Mouse (Mus musculus) liver, adult (tissue): ENCODE results near the gene Pigz.

Source experiments
- GATA4 ChIP-seq: IDR thresholded peaks from 2 replicates; pipeline ENCODE4 v1.6.1; 2014; ENCODE audit warnings: mild to moderate bottlenecking, low read length; ENCODE audit not compliant: insufficient replicate concordance

Gene Pigz

DNA sequence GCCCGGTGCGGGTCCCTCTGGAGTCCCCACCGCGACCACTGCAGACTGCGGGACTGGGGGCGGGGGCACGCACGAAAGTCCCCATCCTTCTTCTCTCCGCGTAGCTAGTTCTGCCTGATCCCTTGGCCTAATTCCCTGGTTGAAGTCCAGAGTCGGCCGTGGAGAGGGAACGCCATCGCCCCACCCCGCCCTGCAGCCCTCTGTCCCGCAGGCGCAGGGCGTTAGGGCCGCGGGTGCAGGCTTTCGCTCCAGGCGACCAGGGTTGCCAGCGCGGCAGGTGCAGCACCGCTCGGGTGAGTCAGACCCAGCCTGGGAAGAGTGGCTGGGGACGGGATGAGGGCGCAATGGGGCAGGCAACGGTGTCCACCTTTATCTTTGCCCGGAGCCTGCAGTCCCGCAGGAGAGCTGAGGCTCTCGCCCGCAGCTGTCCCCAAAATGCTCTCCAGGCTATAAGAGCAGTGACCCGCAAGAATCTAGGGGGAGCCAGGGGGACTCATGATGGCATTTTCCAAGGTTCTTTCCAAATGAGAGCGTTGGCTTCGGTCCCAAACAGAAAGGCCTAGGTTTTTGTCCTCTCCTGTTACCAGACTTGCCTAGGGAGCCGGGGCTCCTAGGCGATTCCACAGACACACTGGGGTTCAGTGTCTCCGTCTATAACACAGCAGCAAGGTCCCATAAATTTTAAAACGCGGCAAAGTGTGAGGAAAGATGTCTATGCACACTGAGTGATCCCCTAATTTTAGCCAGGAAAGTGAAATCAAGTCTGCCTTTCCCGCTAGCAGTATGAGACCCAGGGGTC is at the start of gene Pigz:
Gene Pigz (plus strand): TSS at position 101 of the 799 bp plus-strand sequence.
- no peak for TF ChIP-seq GATA4

DNA sequence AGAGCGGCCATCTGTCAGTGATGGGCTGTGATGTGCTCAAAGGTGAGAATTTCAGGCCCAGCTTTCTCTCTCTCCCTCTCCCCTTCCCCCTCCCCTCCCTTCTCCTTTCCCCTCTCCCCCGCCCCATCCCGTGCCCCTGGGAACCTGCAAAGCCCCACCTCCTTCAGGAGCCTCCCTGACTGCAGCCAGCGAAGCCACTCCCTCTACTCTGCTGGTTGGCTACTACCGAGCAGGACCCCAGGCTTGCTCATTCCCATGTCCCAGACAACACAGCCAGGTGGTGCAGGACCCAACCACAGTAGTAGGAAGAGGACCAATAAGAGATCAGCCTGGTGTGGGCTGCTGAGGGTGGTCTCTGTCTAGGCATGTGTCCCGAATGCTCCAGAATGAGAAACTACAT is 49.7 kb upstream of the Pigz start:
- no peak for TF ChIP-seq GATA4

- TF ChIP-seq GATA4: no peak
Measured at GRCm38 (mm10) chr16:31890907-31891306, 42.7 kb upstream of the Pigz start.

DNA sequence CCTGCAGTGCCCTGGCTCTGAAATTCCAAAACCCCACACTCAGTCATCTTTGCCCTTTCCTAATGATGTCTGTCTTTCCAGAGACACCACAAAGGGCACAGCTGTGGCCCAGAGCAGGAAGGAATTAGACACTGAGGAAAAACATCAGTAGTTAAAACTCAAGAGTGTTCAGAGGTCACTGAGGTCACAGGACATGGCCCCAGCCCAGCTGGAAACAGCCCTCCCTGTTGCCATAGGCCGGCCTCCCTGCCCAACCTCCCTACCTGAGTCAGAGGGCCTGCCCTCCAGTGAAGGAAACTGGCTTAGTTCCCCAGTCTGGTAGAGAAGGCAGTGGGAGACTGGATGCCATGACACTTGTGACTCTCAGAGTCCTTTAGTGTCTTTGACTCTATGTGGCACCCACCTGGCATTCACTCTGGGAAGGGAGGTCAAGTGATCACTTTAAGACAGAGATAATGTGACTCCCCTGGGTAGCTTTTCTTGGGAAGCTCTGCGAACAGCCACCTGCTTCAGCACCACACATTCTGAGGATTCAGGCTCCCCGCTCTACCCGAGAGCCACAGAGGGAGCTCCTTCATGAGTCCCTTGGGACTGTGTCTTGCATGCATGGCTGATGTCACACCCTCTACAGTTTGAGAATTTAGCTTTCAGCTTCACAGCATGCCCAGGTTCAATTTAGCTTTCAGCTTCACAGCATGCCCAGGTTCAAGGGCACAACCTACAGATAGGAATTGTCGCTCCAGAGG is 40.1 kb upstream of the Pigz start:
- TF ChIP-seq GATA4: no peak

DNA sequence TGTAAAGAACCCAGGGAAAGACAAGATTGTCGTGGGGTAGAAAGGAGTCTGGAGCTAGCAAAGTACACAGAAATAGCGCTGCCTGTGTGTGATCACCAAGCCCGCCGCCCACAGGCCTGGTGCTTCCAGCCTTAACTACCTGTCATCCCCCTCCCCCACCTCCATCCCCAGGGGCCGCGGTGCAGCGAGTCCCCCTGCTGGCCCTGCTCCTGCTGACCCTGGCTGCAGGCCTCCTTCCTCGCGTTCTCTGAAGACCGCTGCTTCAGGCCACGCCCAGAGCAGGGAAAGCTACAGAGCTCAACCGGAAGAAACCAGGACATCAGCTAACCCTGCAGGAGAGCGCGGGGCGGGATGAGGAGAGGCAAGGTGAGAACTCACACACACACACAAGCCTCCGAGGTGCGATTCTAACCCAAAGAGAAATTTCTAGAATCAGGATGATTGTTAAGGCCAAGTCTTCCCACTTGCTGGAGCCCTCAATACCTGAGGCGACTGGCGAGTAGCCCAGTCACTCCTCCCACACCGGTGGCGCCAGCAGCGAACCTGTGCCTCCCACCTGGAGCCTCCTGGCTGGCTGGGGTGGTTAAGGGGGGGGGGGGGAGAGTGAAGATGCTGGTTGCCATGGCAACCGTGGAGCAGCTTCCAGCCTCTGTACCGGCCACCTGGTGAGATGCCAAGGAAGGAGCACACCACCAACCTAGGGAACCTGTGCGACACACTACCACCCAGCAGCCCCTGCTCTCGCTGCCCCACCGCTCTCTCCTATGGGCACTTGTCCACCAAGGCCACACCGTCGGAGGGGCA is 36.5 kb upstream of the Pigz start:
- no peak for TF ChIP-seq GATA4

DNA sequence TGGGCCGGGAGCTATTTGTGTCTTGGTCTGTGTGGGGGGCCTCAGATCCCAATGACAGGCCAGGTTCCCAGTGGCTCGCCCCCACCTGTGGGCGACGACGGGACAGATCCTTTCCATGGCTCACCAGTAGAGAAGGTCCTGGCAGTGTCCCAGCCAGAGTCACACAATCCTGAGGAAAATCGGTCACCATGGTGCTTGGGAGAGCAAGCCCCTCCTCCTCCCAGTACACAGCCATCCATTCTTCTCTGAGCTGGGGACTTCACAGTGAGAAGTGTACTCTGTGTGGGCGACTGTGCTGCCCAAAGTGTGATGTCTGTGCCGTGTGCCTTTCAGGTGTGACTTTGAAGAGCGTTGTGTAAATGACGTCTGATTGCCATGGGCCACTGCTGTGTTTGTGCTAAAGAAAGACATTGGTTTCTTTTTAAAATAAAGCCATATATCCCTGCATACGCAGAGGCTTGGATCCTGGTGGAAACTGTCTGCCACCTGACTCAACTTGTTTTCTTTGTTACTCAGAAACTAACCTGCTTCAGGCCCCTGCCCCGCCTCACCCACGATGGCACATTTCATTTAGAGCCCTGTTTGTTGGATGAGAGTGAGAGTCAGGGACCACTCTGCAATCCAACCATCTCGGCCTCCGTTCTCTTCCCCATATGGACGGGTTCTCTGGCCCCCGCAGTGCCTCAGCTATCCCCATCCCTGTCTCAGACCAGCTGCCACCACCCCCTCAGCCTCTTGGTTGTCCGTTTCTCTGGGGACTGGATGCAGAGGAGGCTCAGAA is 34.9 kb upstream of the Pigz start:
- TF ChIP-seq GATA4: no peak

- TF ChIP-seq GATA4: no peak
Measured at GRCm38 (mm10) chr16:31901886-31902285, 31.8 kb upstream of the Pigz start.

DNA sequence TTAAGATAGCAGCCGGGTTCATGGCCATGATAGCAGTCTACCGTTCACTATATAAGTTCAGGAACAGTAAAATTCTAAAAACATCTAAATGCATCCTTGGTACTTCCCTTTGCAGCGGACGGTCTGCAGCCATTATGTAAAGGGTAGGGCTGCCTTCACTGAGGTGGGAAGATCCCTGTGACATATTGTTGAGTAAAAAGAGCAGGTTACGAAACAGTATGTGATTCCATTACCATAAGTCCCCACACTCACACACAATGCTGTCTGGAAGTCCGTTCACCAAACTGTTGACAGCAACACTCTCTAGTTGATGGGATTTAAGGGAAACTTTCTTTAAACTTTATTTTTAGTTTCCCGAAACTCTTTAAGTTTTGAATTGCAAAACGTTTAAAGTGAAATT is 30.4 kb upstream of the Pigz start:
- TF ChIP-seq GATA4: no peak

DNA sequence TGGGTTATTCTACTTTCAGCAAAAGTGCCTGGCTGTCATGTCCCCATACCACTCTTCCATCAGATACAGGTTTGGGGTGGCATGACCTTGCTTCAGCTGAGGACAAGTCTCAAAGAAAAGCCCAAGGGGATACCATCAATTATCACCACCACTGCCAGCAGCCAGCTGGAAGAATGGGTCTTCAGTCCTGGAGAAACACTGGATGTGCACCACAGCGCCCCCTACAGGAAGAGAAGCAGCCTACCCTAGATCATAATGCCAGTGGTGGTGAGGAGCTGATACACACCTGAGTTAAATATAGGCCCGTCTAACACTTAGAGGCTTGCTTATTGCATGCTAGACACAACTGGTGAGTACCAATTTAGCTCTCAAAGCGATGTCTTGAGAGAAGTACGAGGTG is 28.3 kb upstream of the Pigz start:
- TF ChIP-seq GATA4: no peak

DNA sequence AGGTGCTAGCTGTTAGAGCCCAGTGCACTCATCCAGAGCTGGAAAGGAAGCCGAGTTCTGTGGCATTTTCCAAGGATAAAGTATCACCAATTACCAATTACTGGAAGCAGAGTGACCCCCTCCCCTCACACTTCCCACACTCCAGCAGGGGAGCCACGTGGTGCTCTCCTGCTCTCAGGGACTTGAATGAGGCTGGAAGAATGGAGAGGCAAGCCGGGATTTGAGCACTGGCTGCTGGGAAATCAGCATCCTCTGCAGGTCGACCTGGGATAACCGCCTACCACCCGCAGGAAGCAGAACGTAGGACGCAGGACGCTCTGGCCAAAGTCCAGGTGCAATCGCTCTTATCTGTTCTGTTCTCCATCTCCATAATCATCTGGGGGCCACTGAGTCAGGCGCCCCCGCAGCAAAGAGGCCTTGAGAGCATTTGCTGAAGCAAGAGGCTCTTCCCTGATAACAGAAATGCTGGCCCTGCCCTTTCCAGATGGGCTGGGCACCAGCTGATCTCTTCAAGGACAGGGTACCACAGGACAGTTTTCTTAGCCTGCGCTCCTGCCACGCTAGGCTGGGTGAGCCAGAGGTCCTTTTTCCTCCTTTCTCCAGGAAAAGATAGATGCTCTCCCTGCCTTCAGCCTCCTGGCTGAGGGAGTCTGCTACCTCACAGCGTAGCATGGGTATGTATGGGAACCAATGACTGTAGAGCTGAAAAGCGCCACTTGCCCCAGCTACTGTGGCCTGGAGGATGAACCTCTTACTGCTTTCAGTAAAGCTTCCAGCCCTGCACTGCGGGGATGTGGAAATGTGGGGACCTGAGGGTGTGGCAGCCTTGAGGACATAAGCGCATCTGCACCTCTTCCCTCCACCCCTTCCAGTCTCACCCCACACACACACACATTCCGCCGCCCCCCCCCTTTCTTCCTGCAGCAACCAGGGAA is 27.5 kb upstream of the Pigz start:
- TF ChIP-seq GATA4: no peak

DNA sequence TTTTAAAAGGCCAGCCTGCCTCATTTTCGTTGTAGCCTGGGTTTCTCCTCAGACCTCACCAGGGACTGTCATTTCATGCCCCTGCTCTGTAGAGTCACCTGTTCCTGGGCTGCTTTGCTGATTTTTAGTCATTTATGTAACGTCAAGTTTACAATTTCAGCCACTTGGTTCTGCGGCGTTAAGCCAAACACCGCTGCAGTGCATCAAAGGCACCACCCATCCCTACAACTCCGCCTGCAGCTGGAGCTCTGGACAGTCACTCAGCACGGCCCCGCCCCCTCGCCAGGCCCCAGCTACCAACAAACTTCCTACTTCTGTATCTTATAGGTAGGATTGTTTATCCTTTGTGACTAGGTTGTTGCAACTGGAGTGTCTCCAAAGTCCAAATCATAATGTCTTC is 26.8 kb upstream of the Pigz start:
- TF ChIP-seq GATA4: no peak

GRCm38 (mm10) chr16:31908959-31909358 is 24.7 kb upstream of the Pigz start:
- TF ChIP-seq GATA4: no peak

GRCm38 (mm10) chr16:31910281-31910847 is 23.3 kb upstream of the Pigz start:
- no peak for TF ChIP-seq GATA4
